Mouse (Mus musculus): ENCODE measurements around the gene Dhx9. TPM values are rescaled to one million over a fixed set of nuclear protein-coding genes. Genes with fewer than 3 reads are reported as not detected.
"Not testable (repeated sequence)": the region's sequence is repeated elsewhere in the genome, so short reads cannot be mapped to it uniquely, and the experiment has no call there.

The Dhx9 gene
- polyA plus RNA-seq (2012; rRNA removed): 56.1 and 62.4 TPM in 2 replicates

DNA sequence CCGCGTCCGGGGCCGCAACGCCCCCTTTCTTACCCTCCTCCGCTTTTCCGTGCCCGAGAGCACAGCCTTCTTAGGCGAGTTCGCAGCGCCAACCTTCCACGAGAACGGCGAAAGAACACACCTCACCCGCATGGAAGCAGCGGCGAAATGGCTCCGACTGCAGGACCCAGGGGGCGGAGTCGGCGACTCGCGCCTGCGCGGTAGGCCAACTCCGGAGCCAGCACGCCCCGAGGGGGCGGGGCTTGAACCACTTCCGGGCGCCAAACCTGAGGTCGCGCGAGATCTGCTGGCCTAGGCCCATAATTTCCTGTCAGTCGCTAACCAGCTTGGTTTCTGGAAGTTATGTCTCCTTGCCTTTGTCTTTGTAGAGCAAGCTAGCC is at the start of gene Dhx9:
TSS of gene Dhx9 (minus strand) at position 161 of the 380 bp plus-strand sequence.
- peak; percentile 93 to 99 for DNase-seq (ENCODE audit: extremely low spot score in 1 of 2, low spot score in 1 of 2)

DNA sequence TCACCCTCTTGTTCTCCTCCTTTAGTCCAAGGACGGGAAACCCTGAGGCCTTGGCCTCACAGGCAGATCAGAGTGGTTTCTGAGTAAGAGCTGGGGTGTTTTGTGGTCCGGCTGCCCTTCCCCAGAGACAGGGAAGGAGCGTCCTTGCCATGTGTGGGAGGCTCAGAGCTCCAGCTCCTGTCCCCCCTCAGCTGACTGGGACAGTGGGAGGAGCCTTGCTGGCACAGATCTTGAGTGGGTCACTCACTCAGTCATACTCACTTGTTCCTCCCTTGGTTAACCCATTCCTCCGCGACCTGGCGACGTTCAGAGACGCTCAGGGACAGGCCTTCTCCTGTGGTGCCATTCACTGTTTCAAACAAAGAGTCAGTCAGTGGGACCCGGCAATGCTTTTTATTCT is 48.2 kb upstream of the Dhx9 start:
- no peak for DNase-seq (ENCODE audit: extremely low spot score in 1 of 2, low spot score in 1 of 2)

DNA sequence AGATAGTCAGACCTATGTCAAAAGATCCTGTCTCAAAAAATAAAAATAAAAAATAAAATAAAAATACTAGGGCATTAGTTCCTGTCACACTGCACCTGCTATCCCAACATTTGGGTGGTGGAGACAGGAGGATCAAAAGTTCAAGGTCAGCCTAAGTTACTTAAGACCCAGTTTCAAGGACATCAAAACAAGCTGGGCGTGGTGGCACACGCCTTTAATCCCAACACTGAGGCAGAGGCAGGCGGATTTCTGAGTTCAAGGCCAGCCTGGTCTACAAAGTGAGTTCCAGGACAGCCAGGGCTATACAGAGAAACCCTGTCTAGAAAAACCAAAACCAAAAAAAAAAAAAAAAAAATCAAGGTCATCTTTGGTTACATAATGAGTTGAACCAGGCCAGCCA is 45.4 kb upstream of the Dhx9 start:
- not testable (repeated sequence) for DNase-seq (ENCODE audit: extremely low spot score in 1 of 2, low spot score in 1 of 2)

DNA sequence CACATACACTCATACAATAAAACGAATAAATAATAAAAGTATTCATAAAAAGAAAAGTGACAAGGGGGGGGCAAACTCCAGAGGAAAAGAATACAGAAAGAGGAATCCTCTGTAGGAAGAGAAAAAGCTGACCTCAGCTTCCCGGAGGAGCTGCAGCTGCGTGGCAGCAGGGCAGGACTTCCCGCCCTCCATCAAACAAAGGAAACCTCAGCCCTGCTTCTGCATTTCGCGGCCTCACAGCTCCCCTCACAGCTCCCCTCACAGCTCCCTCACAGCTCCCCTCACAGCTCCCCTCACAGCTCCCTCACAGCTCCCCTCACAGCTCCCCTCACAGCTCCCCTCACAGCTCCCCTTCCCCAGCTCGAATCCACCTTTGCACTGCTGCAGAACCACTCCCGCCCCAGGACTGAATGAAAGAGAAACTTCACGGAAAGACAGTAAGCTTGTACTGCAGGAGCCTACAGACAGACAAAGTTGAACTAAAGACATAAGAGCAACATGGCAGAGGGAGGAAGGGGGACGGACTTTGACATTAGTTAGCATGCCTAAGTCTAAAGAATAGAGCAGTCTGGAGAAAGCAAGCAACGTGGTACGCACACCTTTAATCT is 44.9 kb upstream of the Dhx9 start:
- DNase-seq (ENCODE audit: extremely low spot score in 1 of 2, low spot score in 1 of 2): no peak

DNA sequence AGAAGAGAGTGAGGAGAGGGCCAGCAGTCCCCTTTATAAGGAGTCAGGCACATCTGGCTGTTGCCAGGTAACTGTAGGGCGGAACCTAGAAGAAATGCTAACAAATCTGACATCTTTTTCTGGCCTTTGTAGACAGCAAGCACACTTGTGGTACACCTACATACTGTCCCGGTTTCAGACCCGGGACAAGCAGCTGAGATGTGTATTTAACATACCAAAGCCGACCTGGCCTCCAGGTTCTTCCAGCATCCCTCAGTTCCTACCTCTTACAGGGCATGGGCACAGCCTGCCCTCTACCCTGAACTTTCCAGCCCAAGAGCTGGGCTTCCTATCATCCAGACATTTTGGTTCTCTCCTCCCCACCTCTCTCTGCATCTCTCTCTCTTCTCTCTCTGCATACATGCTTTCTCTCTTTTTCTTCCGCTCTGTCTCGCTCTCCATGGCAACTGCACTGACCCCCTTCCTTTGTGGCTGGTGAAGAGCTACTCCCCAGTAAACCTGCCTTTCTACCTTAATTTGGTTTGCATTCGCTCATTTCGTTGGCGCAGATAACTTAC is 44.3 kb upstream of the Dhx9 start:
- DNase-seq (ENCODE audit: extremely low spot score in 1 of 2, low spot score in 1 of 2): no peak

DNA sequence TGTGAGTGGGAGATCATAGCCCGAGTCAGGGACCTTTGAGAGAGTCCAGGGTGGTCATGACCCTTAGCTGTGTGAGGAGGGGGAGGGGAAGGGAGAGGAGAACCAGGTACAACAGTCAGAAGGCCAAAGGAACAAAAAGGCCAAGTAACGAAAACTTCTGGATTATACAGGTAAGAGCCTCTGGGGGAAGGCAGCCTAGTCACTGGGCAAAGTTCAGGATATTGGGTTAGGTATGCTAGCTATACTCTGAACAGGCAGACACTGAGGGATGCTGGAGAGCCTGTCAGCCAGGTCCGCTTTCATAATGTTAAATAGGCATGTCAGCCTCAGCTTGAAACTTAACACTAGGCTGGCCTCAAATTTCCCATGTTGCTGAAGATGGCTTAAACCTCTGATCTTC is 34.7 kb upstream of the Dhx9 start:
- DNase-seq (ENCODE audit: extremely low spot score in 1 of 2, low spot score in 1 of 2): no peak

DNA sequence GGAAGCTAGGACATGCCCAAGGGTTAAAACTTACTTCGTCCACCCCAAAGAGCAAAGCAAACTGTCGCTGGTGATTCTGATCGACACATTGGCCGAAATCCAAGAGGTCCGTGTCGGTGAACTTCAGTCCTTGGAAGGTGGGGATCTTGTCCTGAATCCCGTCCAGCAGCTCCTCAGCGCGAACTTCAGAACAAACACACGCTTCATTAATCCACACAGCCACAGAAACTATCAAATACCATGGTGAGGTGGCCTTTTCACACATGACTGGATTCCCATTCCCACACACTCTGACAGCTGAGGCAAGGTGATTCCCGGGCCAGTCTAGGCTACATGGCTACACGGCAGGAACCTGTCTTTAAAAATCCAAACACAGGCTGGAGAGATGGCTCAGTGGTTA is 27.9 kb upstream of the Dhx9 start:
- DNase-seq (ENCODE audit: extremely low spot score in 1 of 2, low spot score in 1 of 2): no peak

DNA sequence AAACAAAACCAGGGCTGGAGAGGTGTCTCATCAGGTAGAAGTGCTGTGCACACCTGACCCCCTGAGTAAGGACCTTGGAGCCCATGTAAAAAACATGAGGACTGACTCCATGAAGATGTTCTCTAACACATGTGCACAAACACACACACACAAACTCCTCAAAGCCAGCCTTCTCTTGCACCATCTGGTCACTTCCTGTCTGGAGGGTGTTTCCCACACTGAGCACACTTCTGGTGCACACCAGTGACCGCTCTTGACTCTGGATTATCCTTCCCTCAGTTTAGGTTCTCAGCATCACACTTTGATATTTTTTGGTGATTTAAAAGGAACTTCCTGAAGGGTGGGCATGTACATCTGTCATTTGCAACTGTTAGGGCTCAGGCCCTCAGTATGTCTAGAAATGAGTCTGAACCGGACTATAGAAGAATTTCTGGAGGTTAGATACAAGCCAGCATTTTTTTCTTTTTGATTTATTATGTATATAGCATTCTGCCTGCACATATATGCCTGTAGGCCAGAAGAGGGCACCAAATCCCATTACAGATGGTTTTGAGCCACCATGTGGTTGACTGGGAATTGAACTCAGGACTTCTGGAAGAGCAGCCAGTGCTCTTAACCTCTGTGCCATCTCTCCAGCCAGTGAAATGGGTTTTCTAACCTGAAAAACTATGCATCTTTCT is 23.0 kb upstream of the Dhx9 start:
- no peak for DNase-seq (ENCODE audit: extremely low spot score in 1 of 2, low spot score in 1 of 2)

DNA sequence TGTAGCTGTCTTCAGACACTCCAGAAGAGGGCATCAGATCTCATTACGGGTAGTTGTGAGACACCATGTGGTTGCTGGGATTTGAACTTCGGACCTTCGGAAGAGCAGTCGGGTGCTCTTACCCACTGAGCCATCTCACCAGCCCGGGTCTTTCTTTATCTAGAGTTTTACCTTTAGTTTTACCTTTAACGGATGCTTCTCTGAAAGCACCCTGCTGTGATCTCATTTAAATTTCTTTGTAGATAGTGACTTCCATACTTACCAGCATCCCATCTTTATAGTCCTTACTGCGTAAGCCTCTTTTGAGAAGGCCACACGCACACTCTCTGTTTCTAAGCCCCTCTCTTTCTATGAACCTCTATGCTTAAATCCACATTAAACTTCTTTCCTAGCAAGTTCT is 22.1 kb upstream of the Dhx9 start:
- not testable (repeated sequence) for DNase-seq (ENCODE audit: extremely low spot score in 1 of 2, low spot score in 1 of 2)

DNA sequence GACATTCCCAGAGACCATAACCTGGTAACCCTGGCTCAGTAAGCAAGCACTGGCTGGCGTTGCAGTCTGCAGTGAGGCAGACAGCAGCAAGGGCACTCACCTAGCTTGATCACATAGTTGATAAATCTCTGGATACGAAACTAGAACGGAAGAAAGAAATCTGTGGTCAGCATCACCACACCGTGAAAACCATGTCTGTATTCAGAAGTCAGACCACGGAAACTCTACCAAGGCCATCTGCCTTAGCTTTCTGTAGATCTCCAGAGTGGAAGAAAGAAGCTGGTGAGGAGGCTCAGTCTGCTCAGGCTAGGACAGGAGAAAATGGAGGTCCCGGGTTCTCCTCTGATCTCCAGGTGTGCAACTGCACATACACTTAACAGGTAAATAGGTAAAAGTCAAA is 21.6 kb upstream of the Dhx9 start:
- DNase-seq (ENCODE audit: extremely low spot score in 1 of 2, low spot score in 1 of 2): no peak

DNA sequence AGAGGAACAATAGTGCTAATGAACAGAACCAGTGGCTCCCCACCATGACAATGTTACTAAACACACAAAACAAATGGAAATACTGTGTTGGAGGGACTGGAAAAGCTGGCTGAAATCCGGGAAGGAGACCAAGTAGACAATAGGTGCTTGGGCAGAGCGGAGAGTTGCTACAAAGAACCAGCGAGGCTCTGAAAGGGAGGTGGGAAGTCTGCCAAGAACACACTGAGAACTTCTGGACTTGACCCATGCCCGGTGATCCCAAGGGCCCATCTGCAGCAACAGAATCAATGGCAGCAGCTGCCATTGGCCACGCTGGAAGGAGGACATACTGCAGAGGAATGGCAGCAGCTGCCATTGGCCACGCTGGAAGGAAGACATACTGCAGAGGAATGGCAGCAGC is 18.8 kb upstream of the Dhx9 start:
- DNase-seq (ENCODE audit: extremely low spot score in 1 of 2, low spot score in 1 of 2): peak; percentile 17 to 46

DNA sequence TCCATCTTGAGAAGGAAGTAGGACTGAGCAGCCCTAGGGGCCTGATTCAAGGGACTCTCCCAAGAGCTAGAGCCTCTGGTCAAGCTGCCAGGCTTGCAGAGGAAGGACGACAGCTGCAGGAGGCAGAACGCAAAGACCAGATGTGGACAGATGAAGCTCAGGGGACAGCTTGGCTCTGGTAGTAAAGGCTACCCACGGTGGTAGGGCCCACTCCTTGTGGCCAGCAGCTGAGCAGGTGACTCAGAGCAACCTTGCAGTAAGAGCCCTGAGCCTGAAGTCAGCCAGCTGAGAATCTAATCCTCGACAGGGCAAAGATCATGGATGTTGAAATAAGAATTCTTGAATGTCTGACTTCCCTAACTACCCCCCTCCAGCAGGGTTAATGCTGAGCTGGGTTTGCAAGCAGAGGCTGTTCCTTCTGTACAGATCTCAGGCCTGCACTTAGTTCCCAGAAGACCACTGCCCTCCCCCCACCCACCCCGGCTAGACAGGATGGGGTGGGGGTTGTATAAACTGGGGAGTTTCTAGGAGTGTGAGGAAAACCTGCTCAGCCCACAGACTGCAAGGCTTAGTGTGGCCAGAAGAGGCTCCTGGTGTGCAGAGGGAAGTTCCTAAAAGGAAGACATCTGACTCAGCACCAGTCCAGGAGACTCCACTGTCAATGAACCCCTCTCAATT is 14.3 kb upstream of the Dhx9 start:
- DNase-seq (ENCODE audit: extremely low spot score in 1 of 2, low spot score in 1 of 2): no peak

DNA sequence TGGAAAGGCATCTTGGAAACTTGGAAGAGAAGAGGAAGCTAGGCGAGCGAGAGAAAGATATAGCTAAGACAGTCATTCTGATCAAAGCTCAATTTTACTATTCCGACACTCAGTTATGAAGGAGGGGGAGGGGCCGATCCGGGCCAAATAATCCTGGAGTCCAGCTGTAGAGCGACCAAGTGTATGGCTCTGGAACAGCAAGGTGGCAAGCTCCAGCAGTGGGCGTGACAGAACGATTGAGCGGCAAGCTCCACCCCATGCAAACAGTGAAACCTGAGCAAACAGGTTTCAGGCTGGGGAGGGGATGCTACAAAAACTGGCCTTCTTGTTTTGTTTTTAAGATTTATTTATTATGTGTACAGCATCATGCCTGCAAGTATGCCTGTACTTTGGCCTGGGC is 12.6 kb upstream of the Dhx9 start:
- DNase-seq (ENCODE audit: extremely low spot score in 1 of 2, low spot score in 1 of 2): no peak

DNA sequence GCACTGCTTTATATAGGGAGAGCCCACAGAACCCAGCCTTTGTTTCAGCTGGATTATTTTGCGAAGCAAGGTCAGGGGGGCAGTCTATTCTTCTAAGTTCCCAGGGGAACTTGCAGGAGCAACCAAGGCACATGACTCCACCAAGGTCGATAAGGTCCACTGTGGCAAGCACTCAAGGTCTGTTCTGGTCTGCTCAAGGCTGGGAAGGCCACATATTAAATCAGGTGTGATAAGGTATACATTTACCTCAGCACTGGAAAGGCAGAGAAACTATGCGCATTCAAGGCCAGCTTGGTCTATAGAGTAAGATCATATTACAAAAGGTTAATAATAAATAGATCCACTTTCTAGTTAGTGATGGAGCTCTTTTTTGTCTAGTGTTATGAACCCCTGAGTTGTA is 8.6 kb upstream of the Dhx9 start:
- DNase-seq (ENCODE audit: extremely low spot score in 1 of 2, low spot score in 1 of 2): no peak

DNA sequence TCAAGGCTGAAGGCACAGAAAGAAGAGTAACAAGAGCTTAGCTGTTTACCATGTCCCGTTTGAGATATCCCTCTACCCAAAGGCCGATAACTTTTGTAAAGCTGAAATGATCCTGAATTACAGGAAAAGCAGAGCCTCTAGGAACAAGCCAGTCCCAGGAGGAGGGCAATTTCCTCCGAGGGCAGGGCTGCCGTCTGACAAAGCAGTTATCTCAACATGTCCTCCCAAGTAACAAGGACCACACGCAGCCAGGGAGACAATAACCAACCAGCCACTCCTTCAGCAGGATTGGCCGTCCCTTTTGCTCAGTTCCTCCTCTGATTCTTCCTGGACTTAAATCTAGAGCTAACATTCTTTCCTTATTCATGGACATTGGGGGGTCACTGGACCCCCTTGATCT is 6.5 kb upstream of the Dhx9 start:
- DNase-seq (ENCODE audit: extremely low spot score in 1 of 2, low spot score in 1 of 2): no peak

DNA sequence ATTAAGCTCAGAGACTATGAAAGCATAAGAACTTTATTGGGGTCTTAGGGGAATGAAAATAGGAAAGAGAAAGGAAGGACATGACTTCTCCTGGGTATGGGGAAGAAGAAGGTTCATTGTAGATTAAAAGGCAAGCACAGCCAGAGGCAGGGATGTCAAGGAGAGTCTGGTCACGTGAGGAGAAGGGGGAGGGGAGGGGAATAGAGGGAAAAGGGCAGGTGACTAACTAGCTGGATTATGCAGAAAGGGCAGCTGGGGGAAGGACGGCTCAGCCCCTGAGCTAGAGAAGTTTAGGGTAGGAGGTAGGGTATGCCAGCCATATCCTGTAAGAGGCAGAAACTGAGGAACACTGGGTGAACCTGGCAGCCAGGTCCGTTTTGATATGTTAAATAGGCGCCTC is 5.9 kb upstream of the Dhx9 start:
- DNase-seq (ENCODE audit: extremely low spot score in 1 of 2, low spot score in 1 of 2): no peak

DNA sequence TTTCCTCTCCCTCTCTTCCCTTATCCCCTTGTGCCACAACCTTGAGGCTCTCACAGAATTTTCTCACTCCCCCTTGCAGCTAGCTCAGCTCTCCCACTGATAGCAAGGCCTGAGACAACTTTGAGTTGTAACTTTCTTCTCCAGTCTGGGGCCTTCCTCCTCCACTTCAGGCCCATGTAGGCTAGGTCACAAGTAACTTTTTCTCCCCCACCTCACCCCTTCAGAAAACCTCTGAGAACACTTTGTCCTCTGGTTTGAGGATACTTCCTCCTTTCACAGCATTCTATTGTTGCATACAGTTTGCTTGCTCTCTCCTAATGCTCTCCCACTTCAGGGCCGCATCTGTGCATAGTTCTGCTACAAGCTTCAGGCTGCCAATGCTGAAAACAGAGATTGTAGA is 4.4 kb upstream of the Dhx9 start:
- no peak for DNase-seq (ENCODE audit: extremely low spot score in 1 of 2, low spot score in 1 of 2)

DNA sequence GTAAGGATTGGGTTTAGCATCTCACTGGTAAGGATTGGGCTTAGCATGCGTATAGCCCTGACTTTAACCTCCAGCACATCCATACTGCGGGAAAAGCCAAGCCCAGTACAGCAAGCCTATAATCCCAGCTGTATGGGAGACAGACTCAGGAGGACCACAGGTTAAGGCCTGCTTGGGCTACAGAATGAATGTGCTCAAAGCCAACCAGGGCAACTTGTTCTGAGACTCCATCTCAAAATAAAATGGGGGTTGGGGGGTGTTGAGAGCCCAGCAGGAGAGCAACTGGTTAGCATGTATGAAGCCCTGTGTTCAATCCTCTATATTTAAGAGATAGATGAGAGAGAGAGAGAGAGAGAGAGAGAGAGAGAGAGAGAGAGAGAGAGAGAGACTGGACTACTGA is 3.9 kb upstream of the Dhx9 start:
- no peak for DNase-seq (ENCODE audit: extremely low spot score in 1 of 2, low spot score in 1 of 2)

DNA sequence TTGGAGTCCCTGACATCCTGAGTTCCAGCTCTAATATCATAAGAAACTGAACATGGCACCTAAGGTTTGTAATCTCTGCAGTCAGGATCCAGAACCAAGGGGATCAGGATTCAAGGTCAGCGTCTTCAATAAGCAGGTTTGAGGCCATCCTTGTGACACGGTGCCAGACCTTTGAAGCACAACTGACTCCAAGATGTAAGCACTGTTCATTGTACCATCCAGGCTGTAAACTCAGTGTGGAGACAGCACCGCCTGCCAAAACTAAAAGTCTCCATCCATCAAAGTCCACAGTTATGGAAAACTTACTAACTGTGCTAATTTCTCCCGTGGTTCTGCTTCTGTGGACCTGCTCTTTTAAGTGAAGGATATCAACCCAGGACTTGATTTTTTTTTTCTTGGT is 2.5 kb upstream of the Dhx9 start:
- DNase-seq (ENCODE audit: extremely low spot score in 1 of 2, low spot score in 1 of 2): no peak

DNA sequence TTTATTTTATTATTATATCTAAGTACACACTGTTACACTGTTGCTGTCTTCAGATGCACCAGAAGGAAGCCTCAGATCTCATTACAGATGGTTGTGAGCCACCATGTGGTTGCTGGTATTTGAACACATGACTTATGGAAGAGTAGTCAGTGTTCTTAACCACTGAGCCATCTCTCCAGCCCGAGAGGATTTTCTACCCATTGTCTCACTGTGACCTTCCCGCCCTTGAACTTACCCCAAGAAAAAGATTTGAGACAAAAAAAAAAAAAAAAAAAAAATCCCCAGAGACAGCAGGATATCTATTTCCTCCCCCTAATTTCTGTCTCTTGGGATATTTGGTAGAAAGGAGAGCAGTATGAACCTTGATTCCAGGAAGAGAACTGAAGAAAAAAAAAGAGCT is 2.1 kb upstream of the Dhx9 start:
- no peak for DNase-seq (ENCODE audit: extremely low spot score in 1 of 2, low spot score in 1 of 2)

DNA sequence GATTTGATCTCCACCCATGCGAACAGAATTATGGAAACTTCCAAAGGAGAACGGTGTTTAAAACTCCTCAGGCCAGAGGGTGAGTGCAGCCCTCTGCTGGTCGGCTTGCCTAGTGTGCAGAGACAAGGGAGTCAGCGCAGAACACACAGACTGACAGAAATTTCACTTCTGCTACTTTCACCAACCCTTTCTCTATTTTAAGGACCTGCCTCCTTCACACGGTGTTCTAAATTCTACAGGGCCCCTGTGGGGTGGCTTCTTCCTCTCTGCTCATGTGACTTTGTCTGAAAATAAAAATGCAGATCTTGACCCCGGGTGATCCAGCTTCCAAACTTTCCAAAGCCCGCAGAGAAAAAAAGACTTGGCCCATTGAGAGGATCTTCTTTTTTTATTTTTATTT is 1.7 kb upstream of the Dhx9 start:
- DNase-seq (ENCODE audit: extremely low spot score in 1 of 2, low spot score in 1 of 2): no peak
